Mouse (Mus musculus) G1E-ER4 (cell line): Measurements from ENCODE around the gene Vmn1r227. TPM values are rescaled to one million over a fixed set of nuclear protein-coding genes. Genes with fewer than 3 reads are reported as not detected.

Experiments
- GATA1 ChIP-seq: IDR thresholded peaks from one replicate; pipeline ENCODE4 v1.8.0; 2012; ENCODE audit warnings: low read length, inconsistent platforms
- polyA plus RNA-seq: library from polyadenylated mRNA; stranded (reverse); fragments of >175 nt; gene quantifications from 2 replicates; pipeline ENCODE4 v1.2.3, GENCODE M21; 2012

Vmn1r227 gene
- not detected in 2 replicates for polyA plus RNA-seq

GRCm38 (mm10) chr17:20729543-20729942 lies at the start of gene Vmn1r227:
TSS of gene Vmn1r227 (plus strand) at chr17:20729843.
- TF ChIP-seq GATA1 = no peak

- no peak for TF ChIP-seq GATA1
These were observed 47.1 kb upstream of the Vmn1r227 start, which contains the start of gene Vmn1r226 for GRCm38 (mm10) chr17:20682543-20682942. TSS of gene Vmn1r226 (plus strand) at chr17:20682843.

DNA sequence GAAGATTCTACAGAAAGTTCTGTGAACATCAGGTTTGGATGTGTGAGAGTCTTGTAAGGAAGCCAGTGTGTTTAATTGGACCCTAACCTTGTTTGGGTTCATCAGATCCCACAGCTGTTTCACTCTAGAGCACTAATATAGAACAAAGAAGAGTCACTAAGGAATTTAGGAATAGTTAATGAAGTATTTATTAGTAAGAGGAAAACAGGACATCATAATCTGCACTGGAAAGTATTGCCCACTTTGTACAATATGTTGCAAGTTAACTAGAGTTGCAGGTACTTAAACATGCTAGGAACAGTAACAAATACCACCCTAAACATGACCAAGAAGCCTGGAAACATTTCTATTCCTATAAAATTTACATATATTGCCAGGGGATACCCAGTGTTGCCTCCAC lies 56.4 kb downstream of the Vmn1r227 start, which contains the start of gene Vmn1r228:
Gene Vmn1r228, minus strand, starts transcription at position 101 of the 400 bp plus-strand sequence.
- no peak for TF ChIP-seq GATA1

Other genes with a start within 250 kb of the Vmn1r227 start
- gene Vmn2r108, start 248.5 kb upstream of the Vmn1r227 start, polyA plus RNA-seq = not detected in 2 replicates
- gene Vmn1r225, start 231.7 kb upstream of the Vmn1r227 start, polyA plus RNA-seq = not detected in 2 replicates
- gene Vmn2r109, start 165.1 kb upstream of the Vmn1r227 start, polyA plus RNA-seq = not detected in 2 replicates
- gene Vmn2r110, start 133.4 kb upstream of the Vmn1r227 start, polyA plus RNA-seq = not detected in 2 replicates
- not detected in 2 replicates for gene Fpr-rs3, start 105.0 kb upstream of the Vmn1r227 start, polyA plus RNA-seq
- gene Vmn1r226, start 47.0 kb upstream of the Vmn1r227 start, polyA plus RNA-seq = not detected in 2 replicates
- not detected in 2 replicates for gene Vmn1r228, start 56.3 kb downstream of the Vmn1r227 start, polyA plus RNA-seq
- not detected in 2 replicates for gene Vmn1r229, start 81.7 kb downstream of the Vmn1r227 start, polyA plus RNA-seq
- gene Vmn1r230, start 110.6 kb downstream of the Vmn1r227 start, polyA plus RNA-seq = not detected in 2 replicates
- not detected in 2 replicates for gene Vmn1r231, start 175.2 kb downstream of the Vmn1r227 start, polyA plus RNA-seq
- gene Vmn1r232, start 189.9 kb downstream of the Vmn1r227 start, polyA plus RNA-seq = not detected in 2 replicates
- gene Ppp2r1a, start 215.5 kb downstream of the Vmn1r227 start, polyA plus RNA-seq = 52.6 and 246 TPM in 2 replicates